Mouse (Mus musculus): Measurements from ENCODE around the gene Tat.
"Not testable (repeated sequence)": the region's sequence is repeated elsewhere in the genome, so short reads cannot be mapped to it uniquely, and the experiment has no call there.

Tat gene

GRCm38 (mm10) chr8:109982386-109983105 is 7.7 kb upstream of the Tat start:
- no peak for DNase-seq (ENCODE audit: low spot score)

GRCm38 (mm10) chr8:109983944-109984343 is 6.3 kb upstream of the Tat start:
- peak; percentile 32 for DNase-seq (ENCODE audit: low spot score)

- DNase-seq (ENCODE audit: low spot score) = no peak
Measured at GRCm38 (mm10) chr8:109986384-109986783, 3.9 kb upstream of the Tat start.

GRCm38 (mm10) chr8:109987776-109988175 is 2.5 kb upstream of the Tat start:
- no peak for DNase-seq (ENCODE audit: low spot score)

GRCm38 (mm10) chr8:109989151-109989550 is 1.1 kb upstream of the Tat start:
- no peak for DNase-seq (ENCODE audit: low spot score)

DNA sequence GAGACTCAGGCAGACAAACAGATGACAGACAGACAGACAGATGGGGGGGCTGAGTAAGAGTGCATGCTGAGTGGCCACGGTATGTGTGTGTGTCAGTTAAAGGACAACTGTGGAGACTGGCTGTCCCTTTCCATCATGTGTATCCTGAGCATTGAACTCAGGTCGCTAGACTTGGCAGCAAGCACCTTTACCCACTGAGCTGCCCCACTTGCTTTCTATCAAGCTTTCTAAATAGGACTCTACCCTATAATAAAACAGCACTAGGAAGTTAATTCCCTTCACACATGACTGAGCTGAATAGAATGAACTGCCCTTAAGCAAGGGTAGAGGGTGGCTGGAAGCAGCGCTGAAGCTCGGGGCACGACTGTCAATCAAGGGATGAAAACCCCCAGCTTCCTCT is 1.9 kb downstream of the Tat start:
- no peak for DNase-seq (ENCODE audit: low spot score)

DNA sequence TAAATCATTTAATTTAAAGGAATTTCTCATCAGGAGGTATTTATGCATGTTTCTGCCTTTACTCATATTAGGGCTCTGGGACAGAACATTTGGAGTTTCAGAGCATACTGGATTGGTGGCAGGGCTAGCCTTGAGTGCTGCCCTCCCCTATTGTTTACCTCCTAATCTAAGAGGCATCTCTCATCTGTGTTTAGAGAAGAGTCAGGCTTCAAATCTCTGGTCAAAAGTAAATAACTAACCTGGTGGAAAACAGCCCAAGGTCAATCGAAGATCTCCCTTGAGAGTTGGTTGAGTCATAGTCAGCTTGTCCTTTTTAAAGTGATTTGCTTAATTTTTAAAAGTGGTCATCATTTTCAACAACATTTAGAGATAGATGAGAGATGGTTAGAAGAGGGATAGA is 2.7 kb downstream of the Tat start:
- no peak for DNase-seq (ENCODE audit: low spot score)

DNA sequence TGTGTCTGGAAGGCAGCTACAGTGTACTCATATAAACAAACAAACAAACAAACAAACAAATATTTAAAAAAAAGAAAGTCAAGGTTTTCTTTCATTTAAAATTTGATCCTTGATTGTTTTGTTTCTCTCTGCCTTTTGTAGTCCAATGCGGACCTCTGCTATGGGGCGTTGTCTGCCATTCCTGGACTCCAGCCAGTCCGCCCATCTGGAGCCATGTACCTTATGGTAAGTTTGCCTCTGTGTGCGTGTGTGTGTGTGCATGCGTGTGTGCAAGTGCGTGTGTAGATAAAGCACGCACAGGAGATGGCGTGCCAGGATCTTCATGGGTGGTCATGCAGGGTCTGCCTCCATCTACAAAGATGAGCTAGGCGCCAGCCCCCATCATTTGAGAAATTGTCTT is 7.1 kb downstream of the Tat start:
- DNase-seq (ENCODE audit: low spot score) = no peak

GRCm38 (mm10) chr8:109998066-109998465 is 7.8 kb downstream of the Tat start:
- no peak for DNase-seq (ENCODE audit: low spot score)

DNA sequence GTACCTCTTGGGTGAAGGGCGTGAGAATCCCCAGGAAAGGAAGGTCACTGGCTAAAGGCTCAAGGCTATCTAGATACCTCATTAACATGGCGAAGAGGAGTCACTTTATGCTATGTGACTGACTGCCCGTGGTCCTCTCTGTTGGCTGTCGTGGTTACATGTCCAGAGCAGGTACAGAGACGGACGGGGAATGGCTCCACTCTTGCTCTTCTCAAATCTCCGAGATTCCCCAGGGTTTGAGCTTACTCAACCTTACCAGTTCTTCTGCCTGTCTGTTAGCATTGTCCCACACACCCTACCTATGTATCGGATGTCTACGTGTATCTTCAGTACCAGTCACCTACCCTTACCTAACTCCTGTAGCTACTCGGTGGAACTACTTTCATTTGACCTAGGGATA is 9.7 kb downstream of the Tat start:
- DNase-seq (ENCODE audit: low spot score) = no peak

DNA sequence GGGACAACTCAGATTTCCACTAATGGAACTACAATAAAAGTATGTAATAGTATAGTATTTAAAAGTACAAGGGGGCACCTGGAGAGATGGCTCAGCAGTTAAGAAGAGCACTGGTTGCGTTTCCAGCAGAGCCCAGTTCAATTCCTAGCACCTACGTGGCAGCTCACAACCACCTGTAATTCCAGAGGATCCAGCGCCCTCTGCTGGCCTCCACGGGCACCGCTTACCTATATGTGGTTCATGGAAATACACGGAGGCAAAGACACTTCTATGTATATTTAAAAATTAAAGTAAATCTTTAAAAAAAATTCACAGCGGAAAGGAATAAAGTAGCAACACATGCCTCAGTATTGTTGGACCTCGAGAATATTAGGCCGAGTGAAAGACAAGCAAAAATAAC is 12.7 kb downstream of the Tat start:
- DNase-seq (ENCODE audit: low spot score) = no peak

- DNase-seq (ENCODE audit: low spot score) = no peak
Measured at GRCm38 (mm10) chr8:110004300-110004699, 14.1 kb downstream of the Tat start.

- peak; percentile 19 for DNase-seq (ENCODE audit: low spot score)
Measured at GRCm38 (mm10) chr8:110006312-110007023, 16.2 kb downstream of the Tat start.

GRCm38 (mm10) chr8:110008228-110008994 is 18.2 kb downstream of the Tat start:
- no peak for DNase-seq (ENCODE audit: low spot score)

DNA sequence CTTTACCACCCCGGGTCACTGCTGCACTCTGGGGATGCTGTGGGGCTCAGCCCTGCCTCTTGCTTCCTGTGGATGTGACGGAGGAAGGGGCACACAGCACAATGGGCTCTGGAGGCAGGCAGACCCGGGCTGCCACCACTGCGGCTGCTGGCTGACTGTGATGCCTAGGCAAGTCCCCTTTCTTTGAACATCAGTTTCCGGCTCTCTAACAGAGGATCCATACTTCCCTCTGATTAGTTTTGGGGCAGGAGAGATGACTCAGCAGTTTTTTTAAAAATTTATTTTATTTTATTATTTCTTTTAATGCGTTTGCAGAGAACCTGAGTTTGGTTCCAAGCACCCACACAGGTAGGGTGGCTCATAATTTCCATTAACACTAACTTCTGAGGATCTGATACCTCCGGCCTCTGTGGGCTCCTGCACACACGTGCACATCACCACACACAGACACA is 18.8 kb downstream of the Tat start:
- no peak for DNase-seq (ENCODE audit: low spot score)

DNA sequence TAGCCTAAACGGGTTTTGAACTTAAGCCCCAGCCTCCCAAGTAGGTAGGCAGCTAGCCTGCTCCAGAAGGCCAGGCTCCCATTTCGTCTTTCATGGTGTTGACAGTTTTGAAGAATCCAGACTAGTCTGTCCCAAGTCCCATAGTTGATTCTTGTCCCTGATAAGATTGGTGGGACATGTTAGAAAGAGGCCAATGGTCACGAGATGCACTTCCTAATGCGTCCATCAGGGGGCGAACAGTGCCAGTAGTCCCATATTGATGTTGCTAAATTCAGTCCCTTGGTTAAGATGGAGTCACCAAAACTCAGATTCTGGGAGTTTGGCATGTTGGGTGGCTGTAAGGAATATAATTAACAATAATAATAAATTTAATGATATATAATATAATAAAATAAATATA is 20.6 kb downstream of the Tat start:
- DNase-seq (ENCODE audit: low spot score) = peak; percentile 47

DNA sequence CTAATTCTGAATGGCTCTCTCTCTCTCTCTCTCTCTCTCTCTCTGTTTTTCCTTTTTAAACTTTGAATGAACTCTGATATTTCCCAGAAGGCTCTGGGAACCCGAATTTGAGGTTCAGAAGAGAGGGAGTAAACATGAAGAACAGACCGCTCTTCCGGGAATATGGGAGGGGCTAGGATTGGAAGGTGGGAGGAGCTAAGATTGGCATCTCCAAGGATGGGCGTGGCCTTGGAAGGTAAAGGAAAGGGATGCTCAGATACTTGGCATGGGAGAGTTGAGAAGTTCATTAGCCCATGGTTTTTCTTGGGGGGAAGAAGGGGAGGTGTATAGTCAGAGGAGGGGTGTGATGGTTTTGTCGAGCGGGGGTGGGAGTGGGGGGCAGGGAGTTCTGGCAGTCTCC is 31.8 kb downstream of the Tat start:
- DNase-seq (ENCODE audit: low spot score) = no peak

DNA sequence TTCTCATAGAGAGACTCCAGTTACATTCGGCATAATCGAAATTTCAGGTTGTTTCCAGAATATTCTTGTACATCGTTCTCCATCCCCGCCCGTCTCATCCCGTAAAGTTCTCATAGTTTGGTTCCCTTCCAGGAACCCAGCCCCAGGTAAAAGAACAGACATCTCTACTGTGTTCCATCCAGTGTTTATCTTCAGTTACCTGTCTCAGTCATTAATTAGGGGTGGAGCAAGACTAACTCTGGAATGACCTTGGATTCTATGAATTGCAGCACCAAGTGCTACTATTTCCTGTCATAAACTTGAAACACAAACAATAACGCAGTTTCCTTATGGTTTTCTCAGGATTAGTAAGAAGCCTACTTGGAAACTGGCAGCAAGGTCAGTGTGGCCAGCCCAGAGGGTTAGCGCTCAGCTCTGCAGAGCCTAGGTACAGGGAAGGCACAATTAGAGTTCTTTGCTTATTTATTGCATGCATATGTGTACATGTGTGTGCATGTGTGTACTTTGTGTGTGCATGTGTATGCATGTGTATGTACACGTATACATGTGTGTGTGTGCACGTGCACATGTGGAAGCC is 32.6 kb downstream of the Tat start:
- no peak for DNase-seq (ENCODE audit: low spot score)

GRCm38 (mm10) chr8:110033771-110034170 is 43.5 kb downstream of the Tat start:
- DNase-seq (ENCODE audit: low spot score) = not testable (repeated sequence)

- peak; percentile 10 for DNase-seq (ENCODE audit: low spot score)
Measured at GRCm38 (mm10) chr8:110034331-110034730, 44.1 kb downstream of the Tat start.

DNA sequence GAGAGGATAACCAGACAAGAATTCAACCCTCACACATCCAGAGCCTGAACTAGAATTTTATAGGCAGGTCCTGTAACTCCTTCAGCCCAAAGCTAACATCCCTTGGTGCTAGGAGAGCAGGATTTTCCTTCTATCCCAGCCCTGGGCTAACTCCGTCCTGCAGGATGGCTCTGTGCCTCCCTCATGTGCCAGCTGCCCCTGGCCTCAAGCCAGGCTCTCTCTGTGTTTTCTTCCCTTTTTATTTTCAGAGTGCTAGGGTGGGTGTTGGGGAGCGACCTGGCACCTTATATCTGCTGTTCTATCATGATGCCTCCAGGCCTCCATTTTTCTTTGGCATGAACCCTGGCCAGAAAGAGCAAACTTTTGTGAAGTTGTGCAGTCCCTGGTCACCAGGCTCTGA is 45.9 kb downstream of the Tat start:
- peak; percentile 30 for DNase-seq (ENCODE audit: low spot score)

GRCm38 (mm10) chr8:110039216-110039615 is 49.0 kb downstream of the Tat start:
- no peak for DNase-seq (ENCODE audit: low spot score)

DNA sequence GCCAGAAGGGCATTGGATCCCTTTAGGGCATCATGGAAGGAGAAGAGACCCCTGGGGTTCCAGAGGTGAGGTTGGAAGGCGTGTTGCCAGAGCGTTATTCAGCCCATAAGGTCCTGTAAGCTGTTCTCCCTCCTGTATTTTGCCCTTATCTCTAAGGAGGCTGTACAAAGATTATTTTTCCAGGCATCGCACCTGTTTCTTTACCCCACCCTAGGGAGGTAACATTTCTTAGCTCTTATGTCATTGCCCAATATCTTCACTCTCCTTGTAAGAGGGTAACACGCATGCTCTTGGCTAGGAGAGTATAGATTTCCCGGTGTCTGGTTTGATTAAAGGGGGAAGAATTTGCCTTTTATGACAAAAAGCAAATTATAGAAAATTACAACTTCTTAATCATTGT is 49.4 kb downstream of the Tat start, which contains the start of gene Chst4:
Gene Chst4 (minus strand): TSS at position 82 of the 400 bp plus-strand sequence.
- DNase-seq (ENCODE audit: low spot score) = no peak

Measured in layer of hippocampus, adult 11-12 months (tissue).